Mouse (Mus musculus) hematopoietic multipotent progenitor cell, adult 10-12 weeks (in vitro differentiated cells): ENCODE results near the gene Adamts12. TPM values are rescaled to one million over a fixed set of nuclear protein-coding genes. Genes with fewer than 3 reads are reported as not detected.

ENCODE experiments used
- polyA plus RNA-seq: library from polyadenylated mRNA; stranded (reverse); fragments of >175 nt; gene quantifications from 2 replicates; pipeline ENCODE4 v1.2.3, GENCODE M21; 2012; ENCODE audit warnings: low replicate concordance

The Adamts12 gene
- not detected in 2 replicates for polyA plus RNA-seq

GRCm38 (mm10) chr15:11064558-11065411 lies at the start of gene Adamts12:
Gene Adamts12, plus strand, starts transcription at chr15:11064790.

GRCm38 (mm10) chr15:11037711-11038110 lies 26.9 kb upstream of the Adamts12 start, which contains the start of gene Rxfp3:
Gene Rxfp3, minus strand, starts transcription at chr15:11037991.

Other genes with a start within 250 kb of the Adamts12 start
- gene C1qtnf3, start 112.5 kb upstream of the Adamts12 start, polyA plus RNA-seq, result not detected in 2 replicates
- 1.3 and 2.9 TPM in 2 replicates for gene Amacr, start 83.0 kb upstream of the Adamts12 start, polyA plus RNA-seq
- 0.04 TPM in 1 of 2 replicates, not detected in the other for gene Slc45a2, start 64.1 kb upstream of the Adamts12 start, polyA plus RNA-seq
- gene Rxfp3, start 26.8 kb upstream of the Adamts12 start, polyA plus RNA-seq, result not detected in 2 replicates